Mouse (Mus musculus): ENCODE data around the gene Pnpo.

DNA sequence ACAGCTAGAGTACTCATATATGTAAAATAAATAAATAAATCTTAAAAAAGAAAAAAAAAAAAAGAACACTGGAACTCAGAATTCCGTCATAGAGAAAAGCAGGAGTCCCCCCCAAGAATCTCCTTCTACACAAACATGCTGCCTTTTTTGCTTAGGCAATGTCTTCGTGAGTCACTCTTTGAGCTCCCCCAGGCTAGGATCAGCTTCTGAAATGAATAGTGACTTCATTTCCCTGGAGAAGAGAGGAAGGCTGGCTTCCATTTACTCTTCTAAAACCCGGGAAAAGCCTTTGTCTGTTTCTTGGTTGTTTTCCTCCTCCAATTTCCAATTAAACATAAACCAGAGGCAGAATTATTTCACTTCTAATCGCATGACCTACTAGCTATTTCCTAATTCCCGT, 29.1 kb upstream of the Pnpo start:
- TF ChIP-seq HCFC1 (IDR thresholded peaks at IDR 0.05; ENCODE audit: borderline replicate concordance, insufficient read depth, low read length) (no peak), CHD2 (IDR thresholded peaks at IDR 0.05; ENCODE audit: low read depth, low read length) (no peak), ZNF384 (IDR thresholded peaks at IDR 0.05; ENCODE audit: low read depth, low read length) (no peak), ZC3H11A (IDR thresholded peaks at IDR 0.05; ENCODE audit: borderline replicate concordance, low read depth, low read length) (no peak), MAFK (IDR thresholded peaks at IDR 0.05; ENCODE audit: insufficient read depth, low read depth, low read length) (no peak)

Data from ES-E14 (cell line).